Mouse (Mus musculus) intestine, embryonic 16.5 days (tissue): ENCODE measurements around the gene D17Wsu92e. TPM values are rescaled to one million over a fixed set of nuclear protein-coding genes. Genes with fewer than 3 reads are reported as not detected.

ENCODE experiments used
- ATAC-seq: fragments of 200-750 bp; cut with Nextera tagmentation; 2 replicates; pipeline ENCODE4 v1.8.0; 2017; ENCODE audit warnings: moderate TSS enrichment, moderate library complexity
- H3K27ac ChIP-seq: fragments of 300-500 bp; sonication (generic); 2 replicates; pipeline ENCODE4 v1.5.1; 2014; ENCODE audit warnings: mild to moderate bottlenecking, low read length
- H3K27me3 ChIP-seq: fragments of 300-500 bp; sonication (generic); replicated peaks from 2 replicates; pipeline ENCODE4 v1.6.1; 2014; ENCODE audit warnings: low read length, control low read depth, mixed read lengths; ENCODE audit not compliant: control insufficient read depth, insufficient read depth
- H3K36me3 ChIP-seq: fragments of 300-500 bp; sonication (generic); 2 replicates; pipeline ENCODE4 v1.6.1; 2014; ENCODE audit warnings: low read length, control low read depth; ENCODE audit not compliant: control insufficient read depth, insufficient read depth
- H3K4me1 ChIP-seq: fragments of 300-500 bp; sonication (generic); 2 replicates; pipeline ENCODE4 v1.6.1; 2014; ENCODE audit warnings: low read length, control low read depth, mixed read lengths; ENCODE audit not compliant: control insufficient read depth, insufficient read depth
- H3K4me2 ChIP-seq: fragments of 300-500 bp; sonication (generic); 2 replicates; pipeline ENCODE4 v1.6.1; 2014; ENCODE audit warnings: low read depth, low read length, control low read depth
- H3K4me3 ChIP-seq: fragments of 300-500 bp; sonication (generic); 2 replicates; pipeline ENCODE4 v1.5.1; 2014; ENCODE audit warnings: mild to moderate bottlenecking, low read length
- H3K9ac ChIP-seq: fragments of 300-500 bp; sonication (generic); 2 replicates; pipeline ENCODE4 v1.6.1; 2014; ENCODE audit warnings: low read depth, low read length
- H3K9me3 ChIP-seq: fragments of 300-500 bp; sonication (generic); 2 replicates; pipeline ENCODE4 v1.6.1; 2016; ENCODE audit warnings: low read length, control low read depth; ENCODE audit not compliant: control insufficient read depth
- WGBS: fragments of 180-500 bp; shearing (Covaris S2); extraction: QIAGEN DNeasy Blood & Tissue Kit; methylation state at CpG from one replicate; pipeline ENCODE4 v1.1.7; 2014; 5-methylcytosine and 5-hydroxymethylcytosine counted together
- polyA plus RNA-seq: library from polyadenylated mRNA; unstranded; fragments of >200 nt; fragmentation: Nextera tagmentation; extraction: Ambion mirVana; gene quantifications from 2 replicates; pipeline ENCODE4 v1.2.1, GENCODE M21; 2015

D17Wsu92e gene
- polyA plus RNA-seq, 1 experiment from 2014 or later = 14.7 TPM

GRCm38 (mm10) chr17:27778671-27779355, 41.6 kb downstream of the D17Wsu92e start:
- Histone ChIP-seq H3K4me3 (no peak overlapping the region), H3K9ac (no peak overlapping the region), H3K27me3 (no peaks in the 10 kb centered on the region), H3K4me1 (peaks cover 6% of the 10 kb centered on the region; the same call in 1 of the 2 replicates), H3K27ac (no peak overlapping the region), H3K4me2 (no peak overlapping the region), H3K36me3 (0 out of 2 replicates have a peak, but pooled peaks cover 3% of the 10 kb centered on the region), H3K9me3 (no peaks in the 10 kb centered on the region)
- peak; percentile 34; the same call in 1 of the 2 replicates for ATAC-seq
- WGBS = 94% methylated on average over 9 of the region's 9 CpGs

DNA sequence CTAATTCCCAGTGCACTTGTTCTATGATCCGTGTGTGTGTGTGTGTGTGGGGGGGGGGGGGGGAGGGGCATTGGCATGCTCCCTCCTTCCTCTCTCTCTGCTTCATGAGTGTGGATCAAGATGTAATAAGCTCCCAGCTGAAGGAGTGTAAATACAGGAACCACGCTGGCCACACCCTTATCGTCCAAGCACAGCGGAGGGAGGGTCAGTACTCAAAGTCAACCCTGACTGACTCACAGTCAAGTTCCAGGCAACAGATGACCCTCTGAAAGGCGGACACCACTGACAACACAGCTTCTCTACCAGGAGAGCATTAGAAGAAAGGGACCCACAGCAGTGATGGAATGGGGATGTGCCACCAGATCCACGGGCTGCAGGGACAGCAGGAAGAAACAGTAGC, 42.6 kb downstream of the D17Wsu92e start:
- no peak overlapping the region for H3K9ac ChIP-seq
- H3K9me3 ChIP-seq = no peaks in the 10 kb centered on the region
- H3K4me1 ChIP-seq = peaks cover 6% of the 10 kb centered on the region; the same call in 1 of the 2 replicates
- H3K27me3 ChIP-seq = no peaks in the 10 kb centered on the region
- H3K36me3 ChIP-seq = no peaks in the 10 kb centered on the region
- H3K4me2 ChIP-seq = no peak overlapping the region
- peak; percentile 62 for ATAC-seq
- 59% methylated on average over 6 of the region's 6 CpGs for whole genome bisulfite sequencing
- no peak overlapping the region for H3K27ac ChIP-seq
- H3K4me3 ChIP-seq = no peak overlapping the region

- Histone ChIP-seq H3K4me1 (peaks cover 6% of the 10 kb centered on the region; the same call in 1 of the 2 replicates), H3K9ac (no peak overlapping the region), H3K4me3 (no peak overlapping the region), H3K36me3 (no peaks in the 10 kb centered on the region), H3K27me3 (no peaks in the 10 kb centered on the region), H3K27ac (no peak overlapping the region), H3K9me3 (no peaks in the 10 kb centered on the region), H3K4me2 (no peak overlapping the region)
- ATAC-seq = no peak
- 91% methylated on average over 3 of the region's 3 CpGs for WGBS
Observed at GRCm38 (mm10) chr17:27774198-27774597, 46.2 kb downstream of the D17Wsu92e start.

DNA sequence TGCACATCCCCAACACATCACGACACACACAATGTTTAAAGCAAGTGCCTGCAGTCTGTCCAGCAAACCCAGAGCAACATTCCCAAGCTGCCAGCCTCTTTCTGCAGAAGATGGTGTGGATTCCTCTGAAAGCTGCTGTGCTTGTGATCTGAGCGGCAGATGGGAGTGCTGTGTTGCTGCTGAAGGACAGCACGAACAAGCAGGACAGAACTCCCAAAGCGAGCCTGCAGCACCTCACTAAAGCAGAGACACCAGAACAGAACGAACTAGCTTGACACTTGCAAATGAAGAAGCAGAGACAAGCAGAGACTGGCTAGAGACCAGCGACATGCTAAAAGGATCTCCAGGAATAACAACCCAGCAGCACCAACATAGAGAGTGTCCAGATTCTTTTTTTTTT, 48.8 kb downstream of the D17Wsu92e start:
- 77% methylated on average over 6 of the region's 6 CpGs for WGBS
- H3K4me2 ChIP-seq = no peak overlapping the region
- H3K27me3 ChIP-seq = no peaks in the 10 kb centered on the region
- no peaks in the 10 kb centered on the region for H3K36me3 ChIP-seq
- H3K27ac ChIP-seq = no peak overlapping the region
- H3K9ac ChIP-seq = no peak overlapping the region
- H3K4me1 ChIP-seq = no peaks in the 10 kb centered on the region; the same call in 1 of the 2 replicates
- ATAC-seq = no peak
- no peak overlapping the region for H3K4me3 ChIP-seq
- H3K9me3 ChIP-seq = no peaks in the 10 kb centered on the region

- peak; percentile 50 for ATAC-seq
- no peaks in the 10 kb centered on the region for H3K27me3 ChIP-seq
- no peak overlapping the region for H3K27ac ChIP-seq
- H3K9ac ChIP-seq = no peak overlapping the region
- no peak overlapping the region for H3K4me3 ChIP-seq
- peaks cover 5% of the 10 kb centered on the region; the same call in 1 of the 2 replicates for H3K9me3 ChIP-seq
- H3K4me2 ChIP-seq = no peak overlapping the region
- no peaks in the 10 kb centered on the region for H3K4me1 ChIP-seq
- peaks cover 14% of the 10 kb centered on the region for H3K36me3 ChIP-seq
- 63% methylated on average over 8 of the region's 8 CpGs for WGBS
Observed at GRCm38 (mm10) chr17:27768817-27769542, 51.5 kb downstream of the D17Wsu92e start.

DNA sequence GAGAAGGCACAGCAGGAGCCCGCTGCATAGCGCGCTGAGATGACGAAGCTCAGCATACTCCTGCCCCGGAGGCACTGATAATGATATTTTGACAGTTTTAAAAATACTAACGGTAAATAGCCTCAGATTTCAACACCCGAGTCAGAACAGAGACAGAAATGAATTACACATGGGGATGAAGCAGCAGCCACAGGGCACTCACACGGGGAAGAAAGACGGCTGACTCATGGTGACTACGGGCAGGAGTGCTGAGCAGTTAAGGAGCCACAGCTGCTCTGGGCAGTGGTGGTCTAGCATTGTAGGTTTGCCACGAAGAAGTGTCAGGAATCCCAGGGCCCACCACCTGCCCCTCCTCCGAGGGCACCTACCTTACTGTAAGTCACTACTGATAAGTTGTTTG, 52.9 kb downstream of the D17Wsu92e start:
- Histone ChIP-seq H3K27ac (no peak overlapping the region), H3K4me2 (no peak overlapping the region), H3K4me1 (0 out of 2 replicates have a peak, but pooled peaks cover 3% of the 10 kb centered on the region), H3K4me3 (no peak overlapping the region), H3K9me3 (peaks cover 5% of the 10 kb centered on the region; the same call in 1 of the 2 replicates), H3K27me3 (no peaks in the 10 kb centered on the region), H3K9ac (no peak overlapping the region), H3K36me3 (peaks cover 14% of the 10 kb centered on the region)
- no peak for ATAC-seq
- 87% methylated on average over 12 of the region's 12 CpGs for WGBS

GRCm38 (mm10) chr17:27767120-27767519, 53.3 kb downstream of the D17Wsu92e start:
- Histone ChIP-seq H3K9me3 (peaks cover 5% of the 10 kb centered on the region; the same call in 1 of the 2 replicates), H3K27ac (no peak overlapping the region), H3K36me3 (peaks cover 14% of the 10 kb centered on the region), H3K4me3 (no peak overlapping the region), H3K9ac (no peak overlapping the region), H3K4me2 (no peak overlapping the region), H3K27me3 (no peaks in the 10 kb centered on the region), H3K4me1 (peaks cover 5% of the 10 kb centered on the region; the same call in 1 of the 2 replicates)
- ATAC-seq = no peak
- WGBS = 89% methylated on average over 5 of the region's 5 CpGs

GRCm38 (mm10) chr17:27765066-27765465, 55.4 kb downstream of the D17Wsu92e start:
- no peak overlapping the region for H3K9ac ChIP-seq
- peaks cover 6% of the 10 kb centered on the region for H3K4me1 ChIP-seq
- no peak overlapping the region for H3K4me2 ChIP-seq
- H3K27ac ChIP-seq = no peak overlapping the region
- WGBS = 95% methylated on average over 6 of the region's 6 CpGs
- H3K36me3 ChIP-seq = peaks cover 14% of the 10 kb centered on the region
- no peaks in the 10 kb centered on the region for H3K27me3 ChIP-seq
- H3K9me3 ChIP-seq = peaks cover 5% of the 10 kb centered on the region; the same call in 1 of the 2 replicates
- H3K4me3 ChIP-seq = no peak overlapping the region
- no peak for ATAC-seq

DNA sequence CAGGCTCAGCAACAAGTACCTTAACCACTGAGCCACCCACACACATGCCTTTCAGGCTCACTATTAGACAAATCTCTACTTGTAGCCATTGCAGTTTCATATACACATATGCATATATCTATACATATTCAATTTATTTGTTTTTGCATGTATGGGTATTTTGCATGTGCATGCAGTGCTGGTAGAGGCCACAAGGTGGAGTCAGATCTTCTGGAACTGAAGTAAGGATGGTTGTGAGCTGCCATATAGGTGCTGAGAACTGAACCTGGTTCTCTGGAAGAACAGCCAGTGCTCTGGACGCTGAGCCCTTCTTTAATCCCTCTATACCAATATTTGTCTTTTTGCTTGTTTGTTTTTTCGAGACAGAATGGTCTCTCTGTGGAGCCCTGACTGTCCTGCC, 56.0 kb downstream of the D17Wsu92e start:
- H3K9ac ChIP-seq = no peak overlapping the region
- peaks cover 14% of the 10 kb centered on the region for H3K36me3 ChIP-seq
- no peaks in the 10 kb centered on the region for H3K27me3 ChIP-seq
- no peak overlapping the region for H3K4me2 ChIP-seq
- H3K4me3 ChIP-seq = no peak overlapping the region
- 86% methylated on average over 2 of the region's 2 CpGs for WGBS
- peaks cover 6% of the 10 kb centered on the region for H3K4me1 ChIP-seq
- no peak for ATAC-seq
- no peak overlapping the region for H3K27ac ChIP-seq
- H3K9me3 ChIP-seq = peaks cover 5% of the 10 kb centered on the region; the same call in 1 of the 2 replicates
